Mouse (Mus musculus) liver, adult 2 months (tissue): ENCODE results near the gene Ptprd. TPM values are rescaled to one million over a fixed set of nuclear protein-coding genes. Genes with fewer than 3 reads are reported as not detected.
A peak's percentile ranks its signal among the peaks of the same experiment; 100 is the strongest.

Experiments
- DNase-seq: peaks from one replicate; pipeline ENCODE4 v3.0.0-alpha.2; 2011; ENCODE audit warnings: low read depth, low spot score; ENCODE audit errors: extremely low read depth
- H3K27ac ChIP-seq: fragments of 200-500 bp; replicated peaks from 2 replicates; pipeline ENCODE4 v1.5.1; 2012; ENCODE audit warnings: low read depth, mild to moderate bottlenecking, control low read depth, inconsistent platforms, low read length; ENCODE audit not compliant: insufficient read depth
- H3K27me3 ChIP-seq: fragments of 200-500 bp; 2 replicates; pipeline ENCODE4 v1.6.1; 2012; ENCODE audit warnings: mild to moderate bottlenecking, moderate library complexity, low read length, inconsistent platforms; ENCODE audit not compliant: control insufficient read depth, insufficient read depth
- H3K36me3 ChIP-seq: fragments of 200-500 bp; 2 replicates; pipeline ENCODE4 v1.6.1; 2012; ENCODE audit warnings: low read length, inconsistent platforms; ENCODE audit not compliant: control insufficient read depth, insufficient read depth
- H3K4me1 ChIP-seq: fragments of 200-500 bp; 2 replicates; pipeline ENCODE4 v1.6.1; 2011; ENCODE audit warnings: low read length; ENCODE audit not compliant: control insufficient read depth, insufficient read depth
- H3K4me3 ChIP-seq: fragments of 200-500 bp; 2 replicates; pipeline ENCODE4 v1.5.1; 2011; ENCODE audit warnings: low read depth, mild to moderate bottlenecking, control low read depth, low read length, moderate library complexity; ENCODE audit not compliant: insufficient read depth
- H3K79me2 ChIP-seq: fragments of 200-500 bp; 2 replicates; pipeline ENCODE4 v1.6.1; 2012; ENCODE audit warnings: inconsistent platforms, mild to moderate bottlenecking, low read length, moderate library complexity; ENCODE audit not compliant: control insufficient read depth, insufficient read depth
- H3K9ac ChIP-seq: fragments of 200-500 bp; 2 replicates; pipeline ENCODE4 v1.6.1; 2012; ENCODE audit warnings: low read depth, mild to moderate bottlenecking, control low read depth, inconsistent platforms, low read length
- CTCF ChIP-seq: fragments of 200-500 bp; IDR thresholded peaks from 2 replicates; pipeline ENCODE4 v1.5.1; 2011; ENCODE audit warnings: low read depth, low read length, control low read depth
- POLR2A ChIP-seq: fragments of 200-500 bp; IDR thresholded peaks from 2 replicates; pipeline ENCODE4 v1.6.1; 2011; ENCODE audit warnings: low read length, control low read depth; ENCODE audit not compliant: insufficient read depth; ENCODE audit errors: extremely low read depth
- WGBS: fragments of 180-500 bp; shearing (Covaris S2); methylation state at CpG from one replicate; pipeline ENCODE4 v1.1.7; 2018; 5-methylcytosine and 5-hydroxymethylcytosine counted together
- polyA plus RNA-seq: library from polyadenylated mRNA; depleted of rRNA; stranded (reverse); fragments of >200 nt; gene quantifications from 2 replicates; pipeline ENCODE4 v1.2.3, GENCODE M21; 2012
- total RNA-seq: library from RNA; depleted of rRNA; stranded (reverse); fragments of >200 nt; gene quantifications from 2 replicates; pipeline ENCODE4 v1.2.3, GENCODE M21; 2014

Gene Ptprd
- total and polyA plus RNA-seq, 2 experiments, result 15.4 to 127 TPM

- Histone ChIP-seq H3K9ac (no peak overlapping the region), H3K79me2 (no peaks in the 10 kb centered on the region; the same call in 1 of the 2 replicates), H3K4me1 (peaks cover 5% of the 10 kb centered on the region; the same call in 1 of the 2 replicates), H3K27me3 (no peaks in the 10 kb centered on the region), H3K27ac (no peak overlapping the region), H3K36me3 (no peaks in the 10 kb centered on the region), H3K4me3 (no peak overlapping the region)
- WGBS, result 73% methylated on average over 2 of the region's 2 CpGs
- TF ChIP-seq CTCF (no peak), POLR2A (no peak)
- DNase-seq, result peak; percentile 44
Observed at GRCm38 (mm10) chr4:76154190-76154589, 2057.6 kb downstream of the Ptprd start.

GRCm38 (mm10) chr4:76144925-76145324 is 2066.8 kb downstream of the Ptprd start:
- Histone ChIP-seq H3K79me2 (no peaks in the 10 kb centered on the region; the same call in 1 of the 2 replicates), H3K27ac (no peak overlapping the region), H3K9ac (no peak overlapping the region), H3K36me3 (peaks cover 2% of the 10 kb centered on the region; the same call in 1 of the 2 replicates), H3K4me1 (peaks cover 2% of the 10 kb centered on the region; the same call in 1 of the 2 replicates), H3K27me3 (no peaks in the 10 kb centered on the region), H3K4me3 (no peak overlapping the region)
- WGBS, result 93% methylated on average over 4 of the region's 4 CpGs
- no peak for TF ChIP-seq CTCF
- no peak for DNase-seq

- Histone ChIP-seq H3K4me1 (peaks cover 2% of the 10 kb centered on the region; the same call in 1 of the 2 replicates), H3K79me2 (no peaks in the 10 kb centered on the region; the same call in 1 of the 2 replicates), H3K27me3 (no peaks in the 10 kb centered on the region), H3K36me3 (peaks cover 2% of the 10 kb centered on the region; the same call in 1 of the 2 replicates), H3K4me3 (no peak overlapping the region), H3K9ac (no peak overlapping the region), H3K27ac (no peak overlapping the region)
- no peak for TF ChIP-seq CTCF
- no peak for TF ChIP-seq POLR2A
- WGBS, result 51% methylated on average over 2 of the region's 2 CpGs
- no peak for DNase-seq
Observed at GRCm38 (mm10) chr4:76144333-76144732, 2067.4 kb downstream of the Ptprd start.

GRCm38 (mm10) chr4:76137901-76138300 is 2073.9 kb downstream of the Ptprd start:
- Histone ChIP-seq H3K9ac (no peak overlapping the region), H3K27me3 (no peaks in the 10 kb centered on the region), H3K4me3 (no peak overlapping the region), H3K36me3 (peaks cover 10% of the 10 kb centered on the region), H3K79me2 (peaks cover 3% of the 10 kb centered on the region; the same call in 1 of the 2 replicates), H3K4me1 (peaks cover 2% of the 10 kb centered on the region; the same call in 1 of the 2 replicates), H3K27ac (no peak overlapping the region)
- DNase-seq, result no peak
- TF ChIP-seq POLR2A, result no peak
- TF ChIP-seq CTCF, result no peak
- 87% methylated on average over 3 of the region's 3 CpGs for WGBS

- TF ChIP-seq POLR2A (no peak), CTCF (no peak)
- Histone ChIP-seq H3K4me1 (peaks cover 2% of the 10 kb centered on the region; the same call in 1 of the 2 replicates), H3K4me3 (no peak overlapping the region), H3K36me3 (peaks cover 14% of the 10 kb centered on the region), H3K9ac (no peak overlapping the region), H3K27ac (no peak overlapping the region), H3K79me2 (peaks cover 3% of the 10 kb centered on the region; the same call in 1 of the 2 replicates), H3K27me3 (no peaks in the 10 kb centered on the region)
- 92% methylated on average over 14 of the region's 14 CpGs for WGBS
- DNase-seq, result no peak
Observed at GRCm38 (mm10) chr4:76136625-76137024, 2075.1 kb downstream of the Ptprd start.

GRCm38 (mm10) chr4:76091845-76092244 is 2119.9 kb downstream of the Ptprd start:
- TF ChIP-seq CTCF (no peak), POLR2A (no peak)
- peaks cover 34% of the 10 kb centered on the region for H3K36me3 ChIP-seq
- whole genome bisulfite sequencing, result 89% methylated on average over 4 of the region's 4 CpGs

More at GRCm38 (mm10) chr4:76091845-76092244, 2119.9 kb downstream of the Ptprd start:
- Histone ChIP-seq H3K79me2 (no peaks in the 10 kb centered on the region), H3K27ac (no peak overlapping the region), H3K9ac (no peak overlapping the region), H3K4me3 (no peak overlapping the region), H3K27me3 (no peaks in the 10 kb centered on the region), H3K4me1 (no peaks in the 10 kb centered on the region)
- DNase-seq, result no peak
